Mouse (Mus musculus): ENCODE measurements at regions not wholly inside any gene's neighbourhood (a gene's known extent, or its start where the extent isn't known, plus 50 kb on each side); places are given as distances from the start of the nearest gene placed in this dataset.

- DNase-seq: no peak
Observed at GRCm38 (mm10) chr19:21146860-21147390, 125.2 kb upstream of the Zfand5 start.

- DNase-seq: no peak
Observed at GRCm38 (mm10) chr19:21144659-21145283, 127.3 kb upstream of the Zfand5 start.

GRCm38 (mm10) chr19:21143970-21144595 is 128.0 kb upstream of the Zfand5 start:
- DNase-seq: no peak

GRCm38 (mm10) chr19:21140456-21140855 is 131.6 kb upstream of the Zfand5 start:
- no peak for DNase-seq

GRCm38 (mm10) chr19:21138998-21139495 is 133.0 kb upstream of the Zfand5 start:
- DNase-seq: no peak

- DNase-seq: no peak
Observed at GRCm38 (mm10) chr19:21136756-21137155, 135.3 kb upstream of the Zfand5 start.

GRCm38 (mm10) chr19:21135998-21136380 is 136.1 kb upstream of the Zfand5 start:
- no peak for DNase-seq

GRCm38 (mm10) chr19:21135297-21135997 is 136.6 kb upstream of the Zfand5 start:
- DNase-seq: peak; percentile 24

- DNase-seq: no peak
Observed at GRCm38 (mm10) chr19:21129653-21130052, 142.4 kb upstream of the Zfand5 start.

- no peak for DNase-seq
Observed at GRCm38 (mm10) chr19:21127079-21127745, 144.9 kb upstream of the Zfand5 start.

- DNase-seq: no peak
Observed at GRCm38 (mm10) chr19:21126670-21127069, 145.4 kb upstream of the Zfand5 start.

GRCm38 (mm10) chr19:21119477-21119876 is 152.6 kb upstream of the Zfand5 start:
- DNase-seq: no peak

GRCm38 (mm10) chr19:21118782-21119181 is 153.3 kb upstream of the Zfand5 start:
- no peak for DNase-seq

- no peak for DNase-seq
Observed at GRCm38 (mm10) chr19:21115693-21116092, 156.4 kb upstream of the Zfand5 start.

- DNase-seq: no peak
Observed at GRCm38 (mm10) chr19:21111836-21112235, 157.8 kb upstream of the Tmc1 start.

- no peak for DNase-seq
Observed at GRCm38 (mm10) chr19:21108311-21108710, 154.3 kb upstream of the Tmc1 start.

- no peak for DNase-seq
Observed at GRCm38 (mm10) chr19:21107741-21108140, 153.7 kb upstream of the Tmc1 start.

GRCm38 (mm10) chr19:21107275-21107674 is 153.3 kb upstream of the Tmc1 start:
- no peak for DNase-seq

GRCm38 (mm10) chr19:21106766-21107165 is 152.8 kb upstream of the Tmc1 start:
- no peak for DNase-seq

- DNase-seq: no peak
Observed at GRCm38 (mm10) chr19:21106241-21106669, 152.3 kb upstream of the Tmc1 start.

- DNase-seq: no peak
Observed at GRCm38 (mm10) chr19:21105004-21105403, 151.0 kb upstream of the Tmc1 start.

- DNase-seq: no peak
Observed at GRCm38 (mm10) chr19:21104462-21104936, 150.5 kb upstream of the Tmc1 start.
